Mouse (Mus musculus): ENCODE results near the gene Lrrc8c.

GRCm38 (mm10) chr5:105500132-105501121 lies 18.8 kb upstream of the Lrrc8c start:
- TF ChIP-seq POLR2AphosphoS5 (IDR thresholded peaks at IDR 0.05; ENCODE audit: insufficient replicate concordance, low read depth, low read length), result no peak
- TF ChIP-seq CTCF (IDR thresholded peaks at IDR 0.05; ENCODE audit: low read depth, low read length), result no peak
- no peak for TF ChIP-seq GATA1 (IDR thresholded peaks at IDR 0.05; ENCODE audit: borderline replicate concordance, low read length)
- no peak for TF ChIP-seq TAL1 (conservative IDR thresholded peaks at IDR 0.05; ENCODE audit: low read depth, low read length)
- TF ChIP-seq GATA2 (IDR thresholded peaks at IDR 0.05; ENCODE audit: borderline replicate concordance, low read depth, low read length), result no peak

Data from G1E (cell line).